Mouse (Mus musculus) adrenal gland, postnatal 10 days (tissue): ENCODE results near the gene Mogat1. TPM values are rescaled to one million over a fixed set of nuclear protein-coding genes. Genes with fewer than 3 reads are reported as not detected.
A peak's percentile ranks its signal among the peaks of the same experiment; 100 is the strongest.
"Not testable (repeated sequence)": the region's sequence is repeated elsewhere in the genome, so short reads cannot be mapped to it uniquely, and the experiment has no call there.

Source experiments
- DNase-seq: peaks from one replicate; pipeline ENCODE4 v3.0.0; 2021; ENCODE audit warnings: mixed read lengths
- total RNA-seq, 2 experiments: library from RNA; stranded (reverse); gene quantifications; 2 replicates each; pipeline ENCODE4 v1.2.3; 2021

Mogat1 gene
- total RNA-seq, 2 experiments from 2014 or later: 1.8 to 2.4 TPM

- peak; percentile 90 for DNase-seq
These were observed 25.7 kb downstream of the Mogat1 start for GRCm38 (mm10) chr1:78536310-78537164.

- DNase-seq: peak; percentile 44
These were observed 26.8 kb downstream of the Mogat1 start for GRCm38 (mm10) chr1:78537494-78538010.

GRCm38 (mm10) chr1:78538396-78538795 is 27.6 kb downstream of the Mogat1 start:
- DNase-seq: no peak

- no peak for DNase-seq
These were observed 28.4 kb downstream of the Mogat1 start for GRCm38 (mm10) chr1:78539166-78539565.

- not testable (repeated sequence) for DNase-seq
These were observed 32.8 kb downstream of the Mogat1 start for GRCm38 (mm10) chr1:78543631-78544030.

- DNase-seq: no peak
These were observed 35.5 kb downstream of the Mogat1 start for GRCm38 (mm10) chr1:78546258-78546657.

GRCm38 (mm10) chr1:78548961-78549360 is 38.2 kb downstream of the Mogat1 start:
- no peak for DNase-seq

- no peak for DNase-seq
These were observed 43.3 kb downstream of the Mogat1 start for GRCm38 (mm10) chr1:78554012-78554666.

GRCm38 (mm10) chr1:78566963-78567362 is 56.2 kb downstream of the Mogat1 start:
- no peak for DNase-seq

- no peak for DNase-seq
These were observed 56.6 kb downstream of the Mogat1 start for GRCm38 (mm10) chr1:78567421-78567820.

GRCm38 (mm10) chr1:78567834-78568507 is 57.2 kb downstream of the Mogat1 start:
- DNase-seq: peak; percentile 75

GRCm38 (mm10) chr1:78569617-78570016 is 58.8 kb downstream of the Mogat1 start:
- DNase-seq: peak; percentile 5

- no peak for DNase-seq
These were observed 74.3 kb downstream of the Mogat1 start for GRCm38 (mm10) chr1:78585080-78585479.

GRCm38 (mm10) chr1:78586986-78587385 is 76.2 kb downstream of the Mogat1 start:
- no peak for DNase-seq

Other genes starting within 250 kb of the Mogat1 start
- 1 to 10 TPM; 2.2 to 3.5 TPM for gene Sgpp2, start 200.6 kb upstream of the Mogat1 start, total RNA-seq
- 10 to 100 TPM; 58.7 to 60.2 TPM for gene Farsb, start 22.1 kb upstream of the Mogat1 start, total RNA-seq
- under 1 TPM; 0.33 to 0.36 TPM for gene BC035947, start 1.2 kb downstream of the Mogat1 start, total RNA-seq
- 10 to 100 TPM; 14.7 to 19.8 TPM for gene Acsl3, start 146.8 kb downstream of the Mogat1 start, total RNA-seq
- 1 to 10 TPM; 3.7 to 4.4 TPM for gene Utp14b, start 147.0 kb downstream of the Mogat1 start, total RNA-seq